In genomic region chr14:60841977-60842659, GRCm38 (mm10) we compare ENCODE assay signal across 27 mouse cellular contexts. TPM values are rescaled to one million over a fixed set of nuclear protein-coding genes. Genes with fewer than 3 reads are reported as not detected.
DNase-seq lines count a peak whose midpoint lies in the region; ATAC-seq lines count a peak whose summit lies in the region.
"Had no signal": no experiment of that assay in that cellular context is flagged by ENCODE, and none has a peak within 500 bp of the region (broad histone marks: within the 10 kb centered on the region; RNA-seq: fewer than 3 reads in every experiment).

No protein-coding gene starts in this region.

- no peak for DNase-seq in forebrain, embryonic 10.5 days (ENCODE audit: extremely low spot score, low spot score)
- DNase-seq in forebrain, embryonic 11.5 days (ENCODE audit: low spot score), result no peak
- DNase-seq in left cerebral cortex, adult 11 months (ENCODE audit: low spot score), result peak; percentile 3
- no peak for DNase-seq in left cerebral cortex, postnatal 4 days
- DNase-seq in ES-CJ7 (ENCODE audit: low read depth, low spot score), result peak; percentile 8
- peak; percentile 17 to 69 for DNase-seq in left cerebral cortex, postnatal 25 days (ENCODE audit: low spot score in 2 of 2)
- no peak for DNase-seq in thymus, postnatal 0 days (ENCODE audit: low spot score)
- DNase-seq: adrenal gland, postnatal 36 days; cerebellum, adult 11 months; cerebellum, postnatal 10 days; gastrocnemius, postnatal 10 days; heart, postnatal 10 days; kidney, adult 8-10 months; kidney, postnatal 10 days; layer of hippocampus, postnatal 36 days; liver, postnatal 0 days; lung, postnatal 36 days; thymus, postnatal 36 days had no signal

- no peaks in the 10 kb centered on the region for H3K9me3 ChIP-seq in forebrain, embryonic 10.5 days
- no peaks in the 10 kb centered on the region for H3K9me3 ChIP-seq in forebrain, embryonic 11.5 days (ENCODE audit: control insufficient read depth, low read length)
- H3K9me3 ChIP-seq: forebrain, embryonic 15.5 days; heart, embryonic 12.5 days; hindbrain, embryonic 10.5 days; intestine, embryonic 15.5 days; limb, embryonic 12.5 days; megakaryocyte, embryonic 14.5 days; midbrain, embryonic 13.5 days had no signal

- H3K4me1 ChIP-seq in forebrain, embryonic 10.5 days, result peaks cover 33% of the 10 kb centered on the region
- no peaks in the 10 kb centered on the region for H3K4me1 ChIP-seq in forebrain, embryonic 11.5 days (replicated peaks; ENCODE audit: control insufficient read depth, insufficient read depth, low read length)
- H3K4me1 ChIP-seq: forebrain, embryonic 15.5 days; intestine, embryonic 15.5 days; megakaryocyte, embryonic 14.5 days had no signal

- no peak for ATAC-seq in forebrain, embryonic 11.5 days (replicated peaks; ENCODE audit: low FRiP score)
- ATAC-seq: forebrain, embryonic 15.5 days; hindbrain, embryonic 16.5 days; intestine, embryonic 15.5 days; liver, postnatal 0 days; midbrain, embryonic 13.5 days had no signal

- peaks cover 33% of the 10 kb centered on the region for H3K36me3 ChIP-seq in forebrain, embryonic 10.5 days (replicated peaks)
- no peaks in the 10 kb centered on the region for H3K36me3 ChIP-seq in forebrain, embryonic 11.5 days (ENCODE audit: control insufficient read depth, insufficient read depth, low read length)
- H3K36me3 ChIP-seq: limb, embryonic 12.5 days had no signal

- peak overlapping the region; percentile 4; the same call in 1 of the 2 replicates for H3K27ac ChIP-seq in forebrain, embryonic 10.5 days
- no peak overlapping the region for H3K27ac ChIP-seq in forebrain, embryonic 11.5 days (ENCODE audit: low read depth, low read length)
- H3K27ac ChIP-seq: forebrain, embryonic 15.5 days; hindbrain, embryonic 10.5 days; intestine, embryonic 15.5 days; limb, embryonic 12.5 days; midbrain, embryonic 13.5 days had no signal

- intact Hi-C loops in left cerebral cortex, postnatal 4 days (cut with DNase I), result no loop called here
- intact Hi-C loops in left cerebral cortex, postnatal 25 days (cut with DNase I), result no loop called here

- H3K4me3 ChIP-seq in forebrain, embryonic 10.5 days, result no peak overlapping the region
- no peak overlapping the region for H3K4me3 ChIP-seq in forebrain, embryonic 11.5 days (ENCODE audit: low read depth, low read length)
- H3K4me3 ChIP-seq: forebrain, embryonic 15.5 days; heart, embryonic 12.5 days; hindbrain, embryonic 10.5 days; intestine, embryonic 15.5 days; limb, embryonic 12.5 days; megakaryocyte, embryonic 14.5 days; midbrain, embryonic 13.5 days had no signal

- no peak overlapping the region for H3K9ac ChIP-seq in forebrain, embryonic 11.5 days (ENCODE audit: low read length)
- H3K9ac ChIP-seq: forebrain, embryonic 15.5 days; heart, embryonic 12.5 days; intestine, embryonic 15.5 days; limb, embryonic 12.5 days; liver, postnatal 0 days; midbrain, embryonic 13.5 days had no signal

- 76% methylated on average over 14 of the region's 14 CpGs for WGBS in forebrain, embryonic 10.5 days
- 67% methylated on average over 14 of the region's 14 CpGs for WGBS in forebrain, embryonic 11.5 days

- H3K4me2 ChIP-seq in forebrain, embryonic 11.5 days (ENCODE audit: low read depth, low read length, severe bottlenecking), result no peak overlapping the region
- H3K4me2 ChIP-seq: forebrain, embryonic 15.5 days; heart, embryonic 12.5 days; intestine, embryonic 15.5 days; limb, embryonic 12.5 days; liver, embryonic 11.5 days; midbrain, embryonic 13.5 days had no signal

- no peaks in the 10 kb centered on the region for H3K27me3 ChIP-seq in forebrain, embryonic 10.5 days (ENCODE audit: poor library complexity, severe bottlenecking)
- no peaks in the 10 kb centered on the region for H3K27me3 ChIP-seq in forebrain, embryonic 11.5 days (ENCODE audit: control insufficient read depth, insufficient read depth, low read length)
- H3K27me3 ChIP-seq: forebrain, embryonic 15.5 days; intestine, embryonic 15.5 days; limb, embryonic 12.5 days; megakaryocyte, embryonic 14.5 days; midbrain, embryonic 13.5 days had no signal

RNA-seq across cellular contexts. Expression of gene Mipep, which starts 57.7 kb away (rescaled TPM):
- 24.7 and 25.8 TPM in 2 replicates for polyA plus RNA-seq in forebrain, embryonic 10.5 days (2016; fragmentation: Nextera tagmentation; extraction: Ambion mirVana)
- 26.3 and 27.3 TPM in 2 replicates for polyA plus RNA-seq in forebrain, embryonic 11.5 days (2014; fragmentation: Nextera tagmentation; extraction: Ambion mirVana)
- total RNA-seq in left cerebral cortex, postnatal 4 days (2021), result 10 to 100 TPM; 23.3 to 25.3 TPM
- total RNA-seq in left cerebral cortex, postnatal 25 days (2021), result 10 to 100 TPM; 24.7 to 25.7 TPM
- polyA plus RNA-seq in thymus, postnatal 0 days (2015; fragmentation: Nextera tagmentation; extraction: Ambion mirVana), result 13.9 and 15.5 TPM in 2 replicates

Comparison
In these comparisons a context has a peak if more than half of its experiments do, and no peak if none do; other contexts are left out.
1. DNase-seq: peak in left cerebral cortex, adult 11 months (single experiment), ES-CJ7 (single experiment) and left cerebral cortex, postnatal 25 days (2 of 2); none in forebrain, embryonic 10.5 days (single experiment), forebrain, embryonic 11.5 days (single experiment), left cerebral cortex, postnatal 4 days (single experiment) and thymus, postnatal 0 days (single experiment).